Mouse (Mus musculus) forebrain, postnatal 0 days (tissue): ENCODE measurements around the gene Skap1. TPM values are rescaled to one million over a fixed set of nuclear protein-coding genes. Genes with fewer than 3 reads are reported as not detected.

Experiments
- ATAC-seq: fragments of 200-750 bp; cut with Nextera tagmentation; 2 replicates; pipeline ENCODE4 v1.8.0; 2017; ENCODE audit warnings: mild to moderate bottlenecking, moderate library complexity
- DNase-seq: peaks from one replicate; pipeline ENCODE4 v3.0.0-alpha.2; 2015
- H3K27ac ChIP-seq: fragments of 300-500 bp; sonication (generic); 2 replicates; pipeline ENCODE4 v1.5.1; 2014; ENCODE audit warnings: low read depth, mild to moderate bottlenecking, antibody characterized with exemption, low read length, moderate library complexity, mixed read lengths
- H3K27me3 ChIP-seq: fragments of 300-500 bp; sonication (generic); 2 replicates; pipeline ENCODE4 v1.6.1; 2014; ENCODE audit warnings: mild to moderate bottlenecking, low read length, mixed read lengths; ENCODE audit not compliant: insufficient read depth
- H3K36me3 ChIP-seq: fragments of 300-500 bp; sonication (generic); 2 replicates; pipeline ENCODE4 v1.6.1; 2014; ENCODE audit warnings: mild to moderate bottlenecking, moderate library complexity; ENCODE audit not compliant: insufficient read depth
- H3K4me1 ChIP-seq: fragments of 300-500 bp; sonication (generic); 2 replicates; pipeline ENCODE4 v1.6.1; 2014; ENCODE audit warnings: antibody characterized with exemption; ENCODE audit not compliant: insufficient read depth
- H3K4me2 ChIP-seq: fragments of 300-500 bp; sonication (generic); 2 replicates; pipeline ENCODE4 v1.6.1; 2014; ENCODE audit warnings: low read depth, mild to moderate bottlenecking, moderate library complexity
- H3K4me3 ChIP-seq: fragments of 300-500 bp; sonication (generic); 2 replicates; pipeline ENCODE4 v1.5.1; 2014; ENCODE audit warnings: low read depth, low read length, mixed read lengths
- H3K9ac ChIP-seq: fragments of 300-500 bp; sonication (generic); 2 replicates; pipeline ENCODE4 v1.6.1; 2014; ENCODE audit warnings: mild to moderate bottlenecking
- H3K9me3 ChIP-seq: fragments of 300-500 bp; sonication (generic); 2 replicates; pipeline ENCODE4 v1.6.1; 2016; ENCODE audit warnings: low read length
- CTCF ChIP-seq: sonication (generic); IDR thresholded peaks from 2 replicates; pipeline ENCODE4 v1.5.1; 2016; ENCODE audit warnings: antibody characterized with exemption, control low read depth, low read depth
- WGBS: fragments of 180-500 bp; shearing (Covaris S2); extraction: QIAGEN DNeasy Blood & Tissue Kit; methylation state at CpG from one replicate; pipeline ENCODE4 v1.1.7; 2014; 5-methylcytosine and 5-hydroxymethylcytosine counted together
- polyA plus RNA-seq: library from polyadenylated mRNA; unstranded; fragments of >200 nt; fragmentation: Nextera tagmentation; extraction: Ambion mirVana; gene quantifications from 2 replicates; pipeline ENCODE4 v1.2.1, GENCODE M21; 2015
- total RNA-seq: library from RNA; depleted of rRNA; stranded (reverse); fragments of >200 nt; gene quantifications from 2 replicates; pipeline ENCODE4 v1.2.3, GENCODE M21; 2014

Skap1 gene
- total and polyA plus RNA-seq, 2 experiments from 2014 or later, result 1.6 to 3.7 TPM

DNA sequence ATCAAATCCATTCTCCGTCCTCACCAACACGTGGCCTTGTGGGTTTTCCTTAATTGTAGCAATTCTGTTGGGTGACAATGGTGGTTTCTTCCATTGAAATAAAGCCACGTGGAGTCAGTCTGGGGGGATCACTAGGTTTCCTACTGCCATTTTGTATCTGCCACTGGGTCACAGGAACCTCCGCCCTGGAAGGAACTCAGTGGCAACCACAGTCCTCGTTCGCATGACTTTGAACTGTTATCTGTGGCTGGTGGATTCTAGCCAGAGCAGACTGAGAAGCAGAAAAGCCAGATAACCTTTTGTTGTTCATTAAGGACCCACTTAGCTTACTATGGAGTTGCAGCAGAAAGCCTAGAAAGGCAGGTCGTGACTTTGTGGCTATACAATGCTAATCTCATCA, 204.0 kb downstream of the Skap1 start:
- 76% methylated on average over 7 of the region's 7 CpGs for WGBS
- no peak for TF ChIP-seq CTCF
- no peaks in the 10 kb centered on the region for H3K4me1 ChIP-seq

DNA sequence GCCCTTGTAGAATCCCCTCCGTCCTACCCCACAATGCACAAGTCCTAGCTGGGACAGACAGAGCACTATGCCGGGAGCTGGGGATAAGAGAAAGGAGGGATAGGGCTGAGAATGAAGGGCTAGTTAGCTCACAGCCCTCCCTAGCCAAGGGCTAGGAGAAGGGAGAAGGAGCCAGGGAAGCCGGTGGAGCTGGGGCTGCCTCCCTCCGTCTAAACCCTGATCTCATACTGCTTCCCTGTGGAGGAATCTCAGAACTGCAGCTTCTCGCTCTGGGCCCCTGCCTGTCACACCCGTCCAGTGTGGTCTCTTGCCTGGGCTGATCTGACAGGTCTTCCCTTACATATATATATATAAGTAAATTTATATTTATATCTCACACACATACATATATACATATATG, 209.4 kb downstream of the Skap1 start:
- Histone ChIP-seq H3K9me3 (no peaks in the 10 kb centered on the region), H3K4me1 (no peaks in the 10 kb centered on the region), H3K4me2 (peak overlapping the region; percentile 4; the same call in 1 of the 2 replicates), H3K27ac (no peak overlapping the region), H3K9ac (no peak overlapping the region), H3K4me3 (no peak overlapping the region), H3K27me3 (no peaks in the 10 kb centered on the region), H3K36me3 (no peaks in the 10 kb centered on the region)
- WGBS, result 7% methylated on average over 6 of the region's 6 CpGs
- DNase-seq (peak; percentile 62), ATAC-seq (peak; percentile 61)
- peak; percentile 79 for TF ChIP-seq CTCF

More for the DNA sequence above, 204.0 kb downstream of the Skap1 start:
- Histone ChIP-seq H3K27ac (no peak overlapping the region), H3K9ac (no peak overlapping the region), H3K27me3 (no peaks in the 10 kb centered on the region; the same call in 1 of the 2 replicates), H3K36me3 (no peaks in the 10 kb centered on the region), H3K4me2 (no peak overlapping the region), H3K9me3 (no peaks in the 10 kb centered on the region), H3K4me3 (no peak overlapping the region)
- ATAC-seq (no peak), DNase-seq (no peak)

DNA sequence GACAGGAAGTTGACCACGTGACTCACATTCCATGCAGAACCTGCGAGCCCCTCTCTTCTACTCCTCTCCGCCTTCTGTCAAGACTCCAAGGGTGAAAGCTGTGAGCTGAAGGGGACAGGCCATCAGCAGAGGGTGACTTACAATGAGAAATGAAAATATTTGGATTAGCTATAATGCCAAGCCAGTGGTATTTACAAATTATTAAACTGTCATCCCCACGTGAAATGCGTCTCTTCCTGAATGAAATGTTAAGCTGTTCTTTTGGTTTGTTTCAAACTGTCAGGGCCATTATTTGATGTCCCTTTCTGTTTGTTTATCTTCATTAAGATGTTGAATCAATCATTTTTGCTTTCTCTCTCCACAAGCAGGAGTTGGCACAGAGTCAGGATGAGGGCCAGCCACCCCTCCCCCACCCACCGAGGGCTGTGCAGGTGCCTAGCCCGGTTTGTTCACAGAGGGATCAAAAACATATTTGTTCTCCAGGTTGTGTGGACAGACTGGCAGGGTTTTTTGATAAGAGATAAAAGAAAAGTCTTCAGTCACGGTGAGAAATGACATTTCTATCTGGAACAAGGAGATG, 210.5 kb downstream of the Skap1 start:
- no peak overlapping the region for H3K27ac ChIP-seq
- TF ChIP-seq CTCF, result no peak
- ATAC-seq (no peak), DNase-seq (no peak)
- no peaks in the 10 kb centered on the region for H3K4me1 ChIP-seq
- no peaks in the 10 kb centered on the region for H3K9me3 ChIP-seq
- H3K4me2 ChIP-seq, result no peak overlapping the region
- no peaks in the 10 kb centered on the region for H3K27me3 ChIP-seq
- WGBS, result 45% methylated on average over 8 of the region's 8 CpGs
- H3K9ac ChIP-seq, result no peak overlapping the region
- no peak overlapping the region for H3K4me3 ChIP-seq
- H3K36me3 ChIP-seq, result no peaks in the 10 kb centered on the region

DNA sequence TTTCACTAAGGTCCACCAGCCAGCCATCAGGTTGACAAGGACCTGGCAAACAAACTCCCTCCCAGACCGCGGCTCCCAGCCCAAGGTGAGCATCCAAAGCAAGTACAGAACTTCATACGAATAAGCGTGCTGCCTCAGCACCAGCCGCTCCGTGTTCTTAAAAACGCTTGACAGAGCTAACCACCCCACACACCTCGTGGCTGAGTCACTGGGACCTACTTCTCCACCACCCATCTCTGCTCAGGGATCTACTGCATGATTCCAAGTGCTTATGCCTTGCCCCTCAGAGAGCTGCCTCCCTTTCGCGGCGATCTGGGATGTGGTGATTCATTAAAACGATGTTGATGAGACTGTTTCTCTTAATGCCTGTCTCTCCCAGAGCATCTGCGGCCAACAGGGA, 213.6 kb downstream of the Skap1 start:
- Histone ChIP-seq H3K27me3 (no peaks in the 10 kb centered on the region), H3K4me3 (no peak overlapping the region), H3K4me2 (no peak overlapping the region), H3K9ac (no peak overlapping the region), H3K9me3 (no peaks in the 10 kb centered on the region), H3K27ac (no peak overlapping the region), H3K4me1 (no peaks in the 10 kb centered on the region), H3K36me3 (no peaks in the 10 kb centered on the region)
- ATAC-seq, result no peak
- no peak for TF ChIP-seq CTCF
- WGBS, result 89% methylated on average over 13 of the region's 13 CpGs
- no peak for DNase-seq

DNA sequence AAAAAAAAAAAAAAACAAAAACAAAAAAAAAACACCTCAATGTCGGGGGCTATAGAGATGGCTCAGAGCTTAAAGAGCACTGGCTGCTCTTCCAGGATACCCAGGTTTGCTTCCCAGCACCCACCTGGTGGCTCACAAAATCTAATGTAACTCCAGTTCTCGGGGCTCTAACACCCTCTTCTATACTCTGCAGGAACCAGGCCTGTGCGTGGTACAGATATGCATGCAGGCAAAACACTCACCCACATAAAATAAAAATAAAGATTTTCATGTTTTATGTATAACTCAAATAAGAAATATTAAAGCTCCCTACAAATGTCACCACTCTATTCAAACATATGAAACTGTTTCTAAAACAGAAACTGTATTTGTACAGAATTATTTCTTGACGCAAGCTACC, 214.6 kb downstream of the Skap1 start:
- Histone ChIP-seq H3K27ac (no peak overlapping the region), H3K9ac (no peak overlapping the region), H3K4me1 (no peaks in the 10 kb centered on the region), H3K27me3 (no peaks in the 10 kb centered on the region), H3K4me2 (no peak overlapping the region), H3K9me3 (no peaks in the 10 kb centered on the region), H3K36me3 (no peaks in the 10 kb centered on the region), H3K4me3 (no peak overlapping the region)
- WGBS, result 89% methylated on average over 4 of the region's 4 CpGs
- ATAC-seq, result no peak
- DNase-seq, result no peak
- no peak for TF ChIP-seq CTCF

DNA sequence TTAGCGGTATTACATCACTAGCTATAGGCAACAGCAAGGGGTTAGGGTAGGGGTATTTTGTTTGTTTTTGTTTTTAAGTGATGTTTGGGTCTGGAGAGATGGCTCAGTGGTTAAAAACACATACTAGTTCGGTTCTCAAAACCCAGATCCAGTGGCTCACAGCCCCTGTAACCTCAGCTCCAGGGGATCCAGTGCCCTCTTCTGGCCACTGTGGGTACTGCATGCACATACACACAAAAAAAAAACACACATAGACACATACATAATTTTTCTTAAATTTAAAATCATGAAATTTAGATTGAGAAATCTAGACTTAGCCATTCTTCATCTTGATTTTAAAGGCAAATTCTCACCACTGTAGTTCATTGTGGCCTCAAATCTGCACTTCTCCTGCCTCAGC, 221.0 kb downstream of the Skap1 start:
- Histone ChIP-seq H3K27me3 (no peaks in the 10 kb centered on the region), H3K4me2 (no peak overlapping the region), H3K9ac (no peak overlapping the region), H3K4me3 (no peak overlapping the region), H3K27ac (no peak overlapping the region), H3K4me1 (no peaks in the 10 kb centered on the region), H3K36me3 (no peaks in the 10 kb centered on the region), H3K9me3 (no peaks in the 10 kb centered on the region)
- DNase-seq (no peak), ATAC-seq (no peak)
- WGBS, result 83% methylated on average over 2 of the region's 2 CpGs
- TF ChIP-seq CTCF, result peak; percentile 39

DNA sequence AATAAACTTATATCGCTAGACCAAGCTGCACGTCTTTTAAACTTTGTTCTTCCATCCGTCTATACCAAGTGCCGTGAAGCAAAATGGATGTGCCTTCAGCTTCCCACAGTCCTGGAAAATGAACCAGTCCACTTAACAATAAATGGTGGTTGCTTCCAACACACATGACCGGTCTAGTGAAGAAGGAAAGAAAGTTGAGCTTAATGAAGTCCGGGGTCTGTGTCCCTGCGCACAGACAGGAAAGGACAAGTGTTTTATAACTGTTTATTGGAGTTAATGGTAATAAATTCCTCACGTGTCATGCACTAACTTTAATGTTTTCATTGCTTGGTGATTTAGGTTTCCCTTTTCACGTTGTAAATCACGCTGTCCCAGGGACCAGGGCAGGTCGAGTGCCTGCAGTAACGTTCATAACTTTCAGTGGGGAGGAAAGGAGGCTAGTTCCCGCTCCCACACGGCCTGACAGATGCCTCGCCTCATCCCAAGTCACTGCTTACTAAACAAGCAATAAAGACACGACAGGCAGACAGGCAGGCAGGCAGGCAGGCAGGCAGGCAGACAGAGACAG, 222.4 kb downstream of the Skap1 start:
- Histone ChIP-seq H3K9ac (no peak overlapping the region), H3K4me1 (no peaks in the 10 kb centered on the region), H3K9me3 (no peaks in the 10 kb centered on the region), H3K36me3 (no peaks in the 10 kb centered on the region), H3K27ac (no peak overlapping the region), H3K4me3 (no peak overlapping the region), H3K27me3 (no peaks in the 10 kb centered on the region), H3K4me2 (no peak overlapping the region)
- 80% methylated on average over 16 of the region's 16 CpGs for WGBS
- ATAC-seq (no peak), DNase-seq (no peak)
- TF ChIP-seq CTCF, result no peak
